Mouse (Mus musculus) MEL (cell line): ENCODE results near the gene Dpf3. TPM values are rescaled to one million over a fixed set of nuclear protein-coding genes. Genes with fewer than 3 reads are reported as not detected.

ENCODE experiments used
- DNase-seq: peaks from one replicate; pipeline ENCODE4 v3.0.0; 2011; ENCODE audit warnings: low read depth, low spot score
- H3K27ac ChIP-seq: 2 replicates; pipeline ENCODE4 v1.5.1; 2012; ENCODE audit warnings: low read depth, mild to moderate bottlenecking, control low read depth, low read length, moderate library complexity; ENCODE audit not compliant: control insufficient read depth
- H3K27me3 ChIP-seq, 2 experiments: fragments of 150-350 bp in 1 of 2; sonication (generic) in 1 of 2; 2 replicates each; pipeline ENCODE4 v1.6.1; 2012; ENCODE audit warnings: low read length in 2 of 2, mild to moderate bottlenecking in 2 of 2, improper control_type of control experiment in 1 of 2, moderate library complexity in 1 of 2; ENCODE audit not compliant: insufficient read depth in 2 of 2, control insufficient read depth in 1 of 2
- H3K36me3 ChIP-seq, 2 experiments: 2 replicates each; pipeline ENCODE4 v1.6.1; 2012 to 2014; ENCODE audit warnings: low read length in 2 of 2, improper control_type of control experiment in 1 of 2, inconsistent platforms in 1 of 2, mild to moderate bottlenecking in 1 of 2; ENCODE audit not compliant: insufficient read depth in 2 of 2, control insufficient read depth in 1 of 2
- H3K4me1 ChIP-seq, 2 experiments: fragments of 150-350 bp in 1 of 2; sonication (generic) in 1 of 2; 2 replicates each; pipeline ENCODE4 v1.6.1; 2012; ENCODE audit warnings: low read length in 2 of 2, improper control_type of control experiment in 1 of 2, mild to moderate bottlenecking in 1 of 2; ENCODE audit not compliant: insufficient read depth in 2 of 2, control insufficient read depth in 1 of 2
- H3K4me3 ChIP-seq, 2 experiments: fragments of 150-350 bp in 1 of 2; sonication (generic) in 1 of 2; 2 replicates each; pipeline ENCODE4 v1.5.1; 2012; ENCODE audit warnings: low read depth in 2 of 2, low read length in 2 of 2, mild to moderate bottlenecking in 2 of 2, moderate library complexity in 2 of 2, control low read depth in 1 of 2, improper control_type of control experiment in 1 of 2; ENCODE audit not compliant: control insufficient read depth in 1 of 2, insufficient read depth in 1 of 2
- H3K79me2 ChIP-seq: 2 replicates; pipeline ENCODE4 v1.6.1; 2012; ENCODE audit warnings: mild to moderate bottlenecking, low read length, moderate library complexity; ENCODE audit not compliant: control insufficient read depth, poor library complexity, insufficient read depth
- H3K9ac ChIP-seq: 2 replicates; pipeline ENCODE4 v1.6.1; 2012; ENCODE audit warnings: low read depth, mild to moderate bottlenecking, control low read depth, low read length, moderate library complexity; ENCODE audit not compliant: control insufficient read depth, poor library complexity, severe bottlenecking
- H3K9me3 ChIP-seq: fragments of 150-350 bp; sonication (generic); replicated peaks from 2 replicates; pipeline ENCODE4 v1.6.1; 2012; ENCODE audit warnings: mild to moderate bottlenecking, low read length, improper control_type of control experiment, moderate library complexity; ENCODE audit not compliant: insufficient read depth
- EP300 ChIP-seq, 2 experiments: IDR thresholded peaks; 2 replicates each; pipeline ENCODE4 v1.6.1; 2011; ENCODE audit warnings: improper control_type of control experiment in 2 of 2, low read length in 2 of 2, low read depth in 1 of 2, mild to moderate bottlenecking in 1 of 2
- ETS1 ChIP-seq: IDR thresholded peaks from 2 replicates; pipeline ENCODE4 v1.6.1; 2012; ENCODE audit warnings: low read depth, mild to moderate bottlenecking, inconsistent platforms, low read length, improper control_type of control experiment, moderate library complexity
- GATA1 ChIP-seq: IDR thresholded peaks from 2 replicates; pipeline ENCODE4 v1.6.1; 2011; ENCODE audit warnings: low read depth, low read length, improper control_type of control experiment
- JUND ChIP-seq: IDR thresholded peaks from 2 replicates; pipeline ENCODE4 v1.6.1; 2011; ENCODE audit warnings: low read depth, mild to moderate bottlenecking, improper control_type of control experiment, low read length
- KAT2A ChIP-seq: conservative IDR thresholded peaks from 2 replicates; pipeline ENCODE4 v1.6.1; 2012; ENCODE audit warnings: low read depth, low read length, improper control_type of control experiment, inconsistent platforms
- MAFK ChIP-seq: IDR thresholded peaks from 2 replicates; pipeline ENCODE4 v1.6.1; 2011; ENCODE audit warnings: low read depth, mild to moderate bottlenecking, low read length, improper control_type of control experiment, borderline replicate concordance
- MEF2A ChIP-seq: IDR thresholded peaks from 2 replicates; pipeline ENCODE4 v1.6.1; 2014; ENCODE audit warnings: low read depth, mild to moderate bottlenecking, inconsistent platforms, low read length, improper control_type of control experiment; ENCODE audit not compliant: poor library complexity, insufficient replicate concordance, severe bottlenecking; ENCODE audit errors: extremely low read depth
- NELFE ChIP-seq: IDR thresholded peaks from 2 replicates; pipeline ENCODE4 v1.6.1; 2011; ENCODE audit warnings: low read depth, low read length, improper control_type of control experiment
- POLR2AphosphoS2 ChIP-seq: IDR thresholded peaks from 2 replicates; pipeline ENCODE4 v1.6.1; 2011; ENCODE audit warnings: low read length, improper control_type of control experiment
- POLR2AphosphoS5 ChIP-seq: IDR thresholded peaks from 2 replicates; pipeline ENCODE4 v1.6.1; 2012; ENCODE audit warnings: low read depth, borderline replicate concordance, mild to moderate bottlenecking, inconsistent platforms, low read length, moderate library complexity, mixed read lengths
- RCOR1 ChIP-seq: IDR thresholded peaks from 2 replicates; pipeline ENCODE4 v1.6.1; 2012; ENCODE audit warnings: low read depth, mild to moderate bottlenecking, inconsistent platforms, low read length, improper control_type of control experiment
- UBTF ChIP-seq: IDR thresholded peaks from 2 replicates; pipeline ENCODE4 v1.6.1; 2012; ENCODE audit warnings: low read depth, mild to moderate bottlenecking, inconsistent platforms, low read length, improper control_type of control experiment, moderate library complexity, borderline replicate concordance; ENCODE audit not compliant: insufficient read depth
- USF2 ChIP-seq, 2 experiments: IDR thresholded peaks; 2 replicates each; pipeline ENCODE4 v1.6.1; 2011 to 2012; ENCODE audit warnings: improper control_type of control experiment in 2 of 2, low read length in 2 of 2, borderline replicate concordance in 1 of 2, inconsistent platforms in 1 of 2, low read depth in 1 of 2, mild to moderate bottlenecking in 1 of 2; ENCODE audit not compliant: insufficient read depth in 1 of 2
- ZC3H11A ChIP-seq: IDR thresholded peaks from 2 replicates; pipeline ENCODE4 v1.6.1; 2012; ENCODE audit warnings: low read depth, mild to moderate bottlenecking, inconsistent platforms, low read length, improper control_type of control experiment
- ZKSCAN1 ChIP-seq: IDR thresholded peaks from 2 replicates; pipeline ENCODE4 v1.6.1; 2012; ENCODE audit warnings: low read depth, mild to moderate bottlenecking, inconsistent platforms, low read length, improper control_type of control experiment, moderate library complexity
- ZNF384 ChIP-seq: IDR thresholded peaks from 2 replicates; pipeline ENCODE4 v1.6.1; 2012; ENCODE audit warnings: low read depth, mild to moderate bottlenecking, inconsistent platforms, low read length, improper control_type of control experiment
- polyA plus RNA-seq, 2 experiments: library from polyadenylated mRNA; stranded (reverse) in 1 of 2; unstranded in 1 of 2; fragments of >175 nt in 1 of 2; fragments of >200 nt in 1 of 2; gene quantifications; 2 replicates each; pipeline versions ENCODE4 v1.2.1 to v1.2.4; 2012; ENCODE audit warnings: low replicate concordance in 2 of 2, low read depth in 1 of 2; ENCODE audit not compliant: insufficient read length in 2 of 2, insufficient read depth in 1 of 2, missing spikeins in 1 of 2
- total RNA-seq: library from RNA; depleted of rRNA; stranded (reverse); fragments of 300-350 nt; gene quantifications from 2 replicates; pipeline ENCODE4 v1.2.3, GENCODE M21; 2012

The Dpf3 gene
- total and polyA plus RNA-seq, 3 experiments, result 4.2 to 6.8 TPM; not detected in 1

DNA sequence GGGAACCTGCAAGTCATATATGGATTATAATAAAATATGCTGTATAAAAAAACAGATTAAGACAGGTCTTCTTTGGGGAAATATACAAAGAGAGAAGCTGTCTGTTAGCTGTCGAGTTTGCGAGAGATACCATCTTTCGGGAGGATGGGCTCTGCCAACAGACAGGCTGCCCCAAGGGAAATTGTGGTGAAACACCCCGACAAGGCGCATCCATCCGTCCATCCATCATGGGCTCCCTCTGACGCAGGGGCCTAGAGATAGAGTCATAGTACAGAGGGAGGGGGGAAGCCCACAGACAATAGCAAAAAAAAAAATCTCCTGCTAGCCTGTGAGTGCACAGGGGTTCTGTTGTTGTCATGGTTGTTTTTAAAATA is 149.8 kb downstream of the Dpf3 start:
- Histone ChIP-seq H3K36me3 (peaks cover 0 to 7% of the 10 kb centered on the region in 2 experiments; a peak in 2 of 4 replicates), H3K27ac (no peak overlapping the region), H3K9me3 (no peaks in the 10 kb centered on the region), H3K4me3 (no peak overlapping the region), H3K27me3 (no peaks in the 10 kb centered on the region), H3K9ac (no peak overlapping the region), H3K79me2 (no peaks in the 10 kb centered on the region), H3K4me1 (peaks cover 7 to 10% of the 10 kb centered on the region in 2 experiments; a peak in 3 of 4 replicates)
- peak; percentile 49 for DNase-seq
- TF ChIP-seq MAFK (no peak), POLR2AphosphoS5 (no peak), KAT2A (no peak), MEF2A (no peak), ZNF384 (peak; percentile 65; the same call in 1 of the 2 replicates), UBTF (no peak), JUND (no peak), EP300 (IDR thresholded peaks at IDR 0.05; ENCODE audit: low read depth in 1 of 2, low read length in 2 of 2) (peak in 1 of 2 experiments; percentile 5; a peak in 1 of 4 replicates), POLR2AphosphoS2 (no peak), ZKSCAN1 (no peak), GATA1 (peak; percentile 42)

DNA sequence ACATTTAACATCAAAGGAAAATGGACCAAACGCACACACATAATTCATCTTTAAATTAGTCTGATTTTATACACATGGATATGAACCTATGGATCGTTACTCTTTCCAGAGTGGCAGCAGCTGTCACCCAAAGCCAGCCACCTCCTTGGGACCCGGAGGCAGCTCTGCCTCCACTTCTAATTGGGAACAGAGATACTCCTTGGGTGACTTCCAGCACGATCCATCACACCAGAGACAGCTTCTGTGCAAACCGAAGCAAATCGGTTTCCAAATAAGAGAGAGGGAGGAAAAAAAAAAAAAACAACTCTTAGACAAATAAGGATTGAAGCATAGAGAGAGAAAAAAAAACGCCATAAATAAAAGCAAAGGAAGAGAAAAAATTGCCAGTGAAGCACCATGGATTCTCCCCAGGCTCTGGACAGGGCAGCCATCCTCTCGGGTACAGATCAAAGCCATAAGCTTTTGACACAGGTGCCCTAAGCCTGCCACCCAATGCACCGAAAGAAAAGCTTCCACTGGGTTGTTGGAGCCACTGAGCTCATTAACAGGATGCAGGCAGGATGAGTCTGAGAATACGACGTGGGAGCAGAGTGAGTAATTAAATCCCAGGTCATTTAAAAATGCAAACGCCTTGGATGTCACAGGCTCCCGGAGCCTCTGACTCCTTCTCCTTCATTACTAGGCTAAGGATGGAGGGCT is 150.3 kb downstream of the Dpf3 start:
- Histone ChIP-seq H3K4me1 (peaks cover 7 to 10% of the 10 kb centered on the region in 2 experiments; a peak in 3 of 4 replicates), H3K36me3 (peaks cover 0 to 7% of the 10 kb centered on the region in 2 experiments; a peak in 2 of 4 replicates), H3K9ac (no peak overlapping the region), H3K79me2 (no peaks in the 10 kb centered on the region), H3K4me3 (no peak overlapping the region), H3K9me3 (no peaks in the 10 kb centered on the region), H3K27me3 (no peaks in the 10 kb centered on the region), H3K27ac (no peak overlapping the region)
- TF ChIP-seq NELFE (no peak), RCOR1 (no peak), ZC3H11A (no peak), USF2 (IDR thresholded peaks at IDR 0.05; ENCODE audit: borderline replicate concordance in 1 of 2, insufficient read depth in 1 of 2, low read depth in 1 of 2, low read length in 2 of 2) (no peak), EP300 (IDR thresholded peaks at IDR 0.05; ENCODE audit: low read depth in 1 of 2, low read length in 2 of 2) (no peak), JUND (no peak), MAFK (no peak), ZNF384 (no peak), ETS1 (no peak)
- DNase-seq, result no peak
